17 mouse cellular contexts compared by ENCODE assay signal in the genomic region with DNA sequence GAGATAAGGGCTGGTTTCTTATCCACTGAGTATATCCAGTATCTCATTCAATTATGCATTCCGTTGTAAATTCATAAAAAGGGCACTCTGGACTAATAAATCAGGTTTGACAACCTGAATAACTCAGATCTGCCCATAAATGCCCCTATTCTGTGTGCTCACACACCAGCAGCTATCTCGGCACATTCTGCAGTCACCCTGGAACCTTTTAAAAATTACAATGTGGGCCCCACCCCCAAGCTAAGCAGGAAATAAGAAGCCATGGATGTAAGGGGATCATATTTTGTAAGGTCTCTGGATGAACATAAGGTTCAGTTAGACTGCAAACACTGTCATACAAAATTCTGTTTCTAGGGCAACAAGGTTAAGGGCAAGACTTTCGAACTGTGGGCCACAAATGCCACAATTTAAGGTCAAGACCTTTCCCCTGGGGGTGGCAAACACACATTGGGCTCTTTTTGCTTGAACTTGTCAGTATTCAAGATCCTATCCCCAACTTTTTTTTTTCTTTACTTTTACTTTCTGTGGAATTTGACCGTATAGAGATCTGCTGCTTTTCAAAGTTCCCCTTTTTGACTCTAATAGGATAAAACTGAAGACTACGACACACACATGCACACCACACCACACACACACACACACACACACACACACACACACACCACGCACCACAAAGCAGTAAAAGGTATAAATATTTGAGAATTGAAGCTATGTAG. TPM values are rescaled to one million over a fixed set of nuclear protein-coding genes. Genes with fewer than 3 reads are reported as not detected.
DNase-seq lines count a peak whose midpoint lies in the region; ATAC-seq and TF ChIP-seq lines count a peak whose summit lies in the region.
"Had no signal": no experiment of that assay in that cellular context is flagged by ENCODE, and none has a peak within 500 bp of the region (broad histone marks: within the 10 kb centered on the region; RNA-seq: fewer than 3 reads in every experiment).

No protein-coding gene starts in this region.

- ATAC-seq in limb, embryonic 13.5 days (ENCODE audit: low FRiP score, low read depth): peak; percentile 42; the same call in 1 of the 2 replicates
- 0 out of 2 replicates have a peak, but pooled peaks have one; percentile 37 for ATAC-seq in hindbrain, embryonic 14.5 days (ENCODE audit: low FRiP score)
- peak; percentile 47 for ATAC-seq in neural tube, embryonic 14.5 days (ENCODE audit: low read depth)

- DNase-seq in embryo, embryonic 10.5 days (ENCODE audit: low spot score): peak; percentile 34
- DNase-seq in embryo, embryonic 9.5 days (ENCODE audit: extremely low spot score): no peak
- DNase-seq in limb, embryonic 10.5 days (ENCODE audit: low spot score): no peak
- no peak for DNase-seq in hindbrain, embryonic 14.5 days (ENCODE audit: low spot score)
- DNase-seq in thymus, adult 2 months: no peak
- no peak for DNase-seq in cerebellum, adult 9-11 months
- DNase-seq: adrenal gland, adult 8-10 months; cerebellum, adult 9-10 months; gastrocnemius, postnatal 36 days; lung, embryonic 14.5 days had no signal

- H3K27ac ChIP-seq in limb, embryonic 13.5 days: no peak overlapping the region
- H3K27ac ChIP-seq in limb, embryonic 10.5 days: no peak overlapping the region
- no peak overlapping the region for H3K27ac ChIP-seq in hindbrain, embryonic 14.5 days
- no peak overlapping the region for H3K27ac ChIP-seq in neural tube, embryonic 14.5 days (ENCODE audit: low read depth, low read length)
- H3K27ac ChIP-seq in thymus, adult 2 months (ENCODE audit: control insufficient read depth, insufficient read depth, low read length): no peak overlapping the region
- H3K27ac ChIP-seq: limb, embryonic 15.5 days; midbrain, embryonic 12.5 days had no signal

- H3K9me3 ChIP-seq in limb, embryonic 13.5 days: peaks cover 6% of the 10 kb centered on the region
- no peaks in the 10 kb centered on the region for H3K9me3 ChIP-seq in limb, embryonic 10.5 days (replicated peaks)
- no peaks in the 10 kb centered on the region for H3K9me3 ChIP-seq in hindbrain, embryonic 14.5 days (ENCODE audit: control insufficient read depth, low read length)
- H3K9me3 ChIP-seq in neural tube, embryonic 14.5 days (ENCODE audit: control insufficient read depth, low read length): no peaks in the 10 kb centered on the region
- H3K9me3 ChIP-seq: limb, embryonic 15.5 days had no signal

- TF ChIP-seq CTCF in thymus, adult 2 months (IDR thresholded peaks at IDR 0.05; ENCODE audit: borderline replicate concordance, control insufficient read depth, extremely low read depth, insufficient read depth, low read length, poor library complexity): no peak

- no peak overlapping the region for H3K9ac ChIP-seq in limb, embryonic 13.5 days
- H3K9ac ChIP-seq in hindbrain, embryonic 14.5 days: no peak overlapping the region
- H3K9ac ChIP-seq in neural tube, embryonic 14.5 days (replicated peaks; ENCODE audit: low read depth, low read length): no peak overlapping the region
- H3K9ac ChIP-seq: heart, embryonic 13.5 days; limb, embryonic 15.5 days; lung, embryonic 14.5 days; midbrain, embryonic 12.5 days had no signal

- no peaks in the 10 kb centered on the region for H3K27me3 ChIP-seq in limb, embryonic 13.5 days
- no peaks in the 10 kb centered on the region for H3K27me3 ChIP-seq in limb, embryonic 10.5 days (ENCODE audit: low read depth, poor library complexity, severe bottlenecking)
- no peaks in the 10 kb centered on the region for H3K27me3 ChIP-seq in hindbrain, embryonic 14.5 days (ENCODE audit: control insufficient read depth, insufficient read depth, low read length)
- no peaks in the 10 kb centered on the region for H3K27me3 ChIP-seq in neural tube, embryonic 14.5 days (ENCODE audit: control insufficient read depth, insufficient read depth, low read length)
- H3K27me3 ChIP-seq in thymus, adult 2 months (ENCODE audit: control insufficient read depth, insufficient read depth, low read length): no peaks in the 10 kb centered on the region
- H3K27me3 ChIP-seq: heart, embryonic 13.5 days; limb, embryonic 15.5 days had no signal

- no peak for TF ChIP-seq POLR2A in thymus, adult 2 months (IDR thresholded peaks at IDR 0.05; ENCODE audit: control insufficient read depth, extremely low read depth, insufficient read depth, low read length, poor library complexity)

- no peak overlapping the region for H3K4me2 ChIP-seq in limb, embryonic 13.5 days (replicated peaks)
- H3K4me2 ChIP-seq in hindbrain, embryonic 14.5 days (replicated peaks): no peak overlapping the region
- H3K4me2 ChIP-seq in neural tube, embryonic 14.5 days (ENCODE audit: low read depth, low read length): no peak overlapping the region
- H3K4me2 ChIP-seq: heart, embryonic 13.5 days; limb, embryonic 15.5 days; lung, embryonic 14.5 days; midbrain, embryonic 12.5 days had no signal

- H3K36me3 ChIP-seq in limb, embryonic 13.5 days: 0 out of 2 replicates have a peak, but pooled peaks cover 5% of the 10 kb centered on the region
- H3K36me3 ChIP-seq in limb, embryonic 10.5 days: no peaks in the 10 kb centered on the region
- H3K36me3 ChIP-seq in hindbrain, embryonic 14.5 days (replicated peaks; ENCODE audit: control insufficient read depth, insufficient read depth): no peaks in the 10 kb centered on the region
- H3K36me3 ChIP-seq in neural tube, embryonic 14.5 days (ENCODE audit: control insufficient read depth, insufficient read depth, low read length): no peaks in the 10 kb centered on the region
- no peaks in the 10 kb centered on the region for H3K36me3 ChIP-seq in thymus, adult 2 months (ENCODE audit: control insufficient read depth, insufficient read depth, low read length)
- H3K36me3 ChIP-seq: limb, embryonic 15.5 days had no signal

- WGBS in limb, embryonic 13.5 days: 42% methylated on average over 6 of the region's 6 CpGs
- WGBS in limb, embryonic 10.5 days: 78% methylated on average over 6 of the region's 6 CpGs
- 31% methylated on average over 6 of the region's 6 CpGs for WGBS in hindbrain, embryonic 14.5 days
- 47% methylated on average over 6 of the region's 6 CpGs for WGBS in neural tube, embryonic 14.5 days
- WGBS in thymus, adult 2 months: 28% methylated on average over 6 of the region's 6 CpGs

- no peak overlapping the region for H3K4me3 ChIP-seq in limb, embryonic 13.5 days
- H3K4me3 ChIP-seq in limb, embryonic 10.5 days: no peak overlapping the region
- no peak overlapping the region for H3K4me3 ChIP-seq in hindbrain, embryonic 14.5 days (replicated peaks; ENCODE audit: low read length)
- no peak overlapping the region for H3K4me3 ChIP-seq in neural tube, embryonic 14.5 days (ENCODE audit: low read depth, low read length)
- no peak overlapping the region for H3K4me3 ChIP-seq in thymus, adult 2 months (ENCODE audit: control insufficient read depth, insufficient read depth, low read length)
- H3K4me3 ChIP-seq: erythroblast, embryonic 14.5 days; heart, embryonic 13.5 days; limb, embryonic 15.5 days; midbrain, embryonic 12.5 days; myocyte had no signal

- peaks cover 34% of the 10 kb centered on the region for H3K4me1 ChIP-seq in limb, embryonic 13.5 days
- peaks cover 32% of the 10 kb centered on the region for H3K4me1 ChIP-seq in limb, embryonic 10.5 days
- H3K4me1 ChIP-seq in hindbrain, embryonic 14.5 days (replicated peaks; ENCODE audit: control insufficient read depth, insufficient read depth, low read length): peaks cover 8% of the 10 kb centered on the region
- H3K4me1 ChIP-seq in neural tube, embryonic 14.5 days (ENCODE audit: control insufficient read depth, insufficient read depth, low read length): no peaks in the 10 kb centered on the region
- H3K4me1 ChIP-seq in thymus, adult 2 months (replicated peaks; ENCODE audit: control insufficient read depth, insufficient read depth, low read length): no peaks in the 10 kb centered on the region

RNA-seq across cellular contexts. Expression of a gene that starts 13.5 kb away (rescaled TPM):
- polyA plus RNA-seq in limb, embryonic 13.5 days (2015; fragmentation: Nextera tagmentation; extraction: Ambion mirVana): 13.7 and 15.9 TPM in 2 replicates
- polyA plus RNA-seq in limb, embryonic 10.5 days (2016; fragmentation: Nextera tagmentation; extraction: Ambion mirVana): 5.1 and 5.6 TPM in 2 replicates
- polyA plus RNA-seq in hindbrain, embryonic 14.5 days (2014; fragmentation: Nextera tagmentation; extraction: Ambion mirVana): 14.9 and 18.0 TPM in 2 replicates
- 18.8 and 19.1 TPM in 2 replicates for polyA plus RNA-seq in neural tube, embryonic 14.5 days (2014; fragmentation: Nextera tagmentation; extraction: Ambion mirVana)
- 3.1 and 3.3 TPM in 2 replicates for polyA plus RNA-seq in thymus, adult 2 months (2012; rRNA removed)
